Mouse (Mus musculus): Measurements from ENCODE around the gene Uchl4. TPM values are rescaled to one million over a fixed set of nuclear protein-coding genes. Genes with fewer than 3 reads are reported as not detected.

The Uchl4 gene
- polyA plus RNA-seq, 1 experiment from 2014 or later = 2.8 TPM

Small RNA genes lying within 50 kb of the gene (microRNA-seq; reads per million reads assigned to microRNA genes)
- gene Gm24106 = not detected

Other genes starting within 250 kb of the Uchl4 start
- gene Smad6, start 213.1 kb upstream of the Uchl4 start, polyA plus RNA-seq (2015; fragmentation: Nextera tagmentation; extraction: Ambion mirVana) = 3.0 and 3.3 TPM in 2 replicates
- 0.23 TPM in 1 of 2 replicates, not detected in the other for gene Lctl, start 118.1 kb upstream of the Uchl4 start, polyA plus RNA-seq (2015; fragmentation: Nextera tagmentation; extraction: Ambion mirVana)
- gene Zwilch, start 62.1 kb upstream of the Uchl4 start, polyA plus RNA-seq (2015; fragmentation: Nextera tagmentation; extraction: Ambion mirVana) = 21.4 and 22.6 TPM in 2 replicates
- gene Rpl4, start 61.8 kb upstream of the Uchl4 start, polyA plus RNA-seq (2015; fragmentation: Nextera tagmentation; extraction: Ambion mirVana) = 1,104 and 1,145 TPM in 2 replicates
- 30.7 and 33.7 TPM in 2 replicates for gene Snapc5, start 55.9 kb upstream of the Uchl4 start, polyA plus RNA-seq (2015; fragmentation: Nextera tagmentation; extraction: Ambion mirVana)
- 80.7 and 80.9 TPM in 2 replicates for gene Map2k1, start 18.4 kb downstream of the Uchl4 start, polyA plus RNA-seq (2015; fragmentation: Nextera tagmentation; extraction: Ambion mirVana)
- 132 and 162 TPM in 2 replicates for gene Tipin, start 46.4 kb downstream of the Uchl4 start, polyA plus RNA-seq (2015; fragmentation: Nextera tagmentation; extraction: Ambion mirVana)
- gene Dis3l, start 106.1 kb downstream of the Uchl4 start, polyA plus RNA-seq (2015; fragmentation: Nextera tagmentation; extraction: Ambion mirVana) = 17.6 and 20.4 TPM in 2 replicates
- 1.2 TPM in 2 replicates for gene Megf11, start 150.4 kb downstream of the Uchl4 start, polyA plus RNA-seq (2015; fragmentation: Nextera tagmentation; extraction: Ambion mirVana)

Measured in stomach, embryonic 16.5 days (tissue).